Mouse (Mus musculus): ENCODE results near the gene Cd3eap. TPM values are rescaled to one million over a fixed set of nuclear protein-coding genes. Genes with fewer than 3 reads are reported as not detected.
A peak's percentile ranks its signal among the peaks of the same experiment; 100 is the strongest.

The Cd3eap gene
- total and polyA plus RNA-seq, 3 experiments: 43.9 to 49.8 TPM; not detected in 1

- Histone ChIP-seq H3K27me3 (ENCODE audit: control insufficient read depth in 1 of 2, insufficient read depth in 2 of 2, low read length in 2 of 2) (no peaks in the 10 kb centered on the region), H3K9ac (ENCODE audit: control insufficient read depth, low read depth, low read length, poor library complexity, severe bottlenecking) (no peak overlapping the region), H3K9me3 (replicated peaks; ENCODE audit: insufficient read depth, low read length) (no peaks in the 10 kb centered on the region), H3K4me1 (ENCODE audit: control insufficient read depth in 1 of 2, insufficient read depth in 2 of 2, low read length in 2 of 2) (peaks cover 0 to 13% of the 10 kb centered on the region in 2 experiments; a peak in 3 of 4 replicates), H3K27ac (ENCODE audit: control insufficient read depth, low read depth, low read length) (no peak overlapping the region), H3K79me2 (ENCODE audit: control insufficient read depth, insufficient read depth, low read length, poor library complexity) (no peaks in the 10 kb centered on the region; the same call in 1 of the 2 replicates), H3K36me3 (ENCODE audit: control insufficient read depth in 1 of 2, insufficient read depth in 2 of 2, low read length in 2 of 2) (no peaks in the 10 kb centered on the region; a peak in 1 of 4 replicates), H3K4me3 (ENCODE audit: control insufficient read depth in 1 of 2, insufficient read depth in 1 of 2, low read depth in 2 of 2, low read length in 2 of 2) (no peak overlapping the region)
- DNase-seq (ENCODE audit: low read depth, low spot score): no peak
- TF ChIP-seq EP300 (IDR thresholded peaks at IDR 0.05; ENCODE audit: low read depth in 1 of 2, low read length in 2 of 2) (no peak), CTCF (IDR thresholded peaks at IDR 0.05 in 2 of 3, conservative IDR thresholded peaks at IDR 0.05 in 1 of 3; ENCODE audit: control insufficient read depth in 1 of 3, insufficient read depth in 1 of 3, low read depth in 2 of 3, low read length in 3 of 3, poor library complexity in 1 of 3, severe bottlenecking in 1 of 3) (peak in 1 of 3 experiments; percentile 20; a peak in 1 of 6 replicates), HCFC1 (IDR thresholded peaks at IDR 0.05; ENCODE audit: low read depth, low read length) (no peak), USF2 (IDR thresholded peaks at IDR 0.05; ENCODE audit: borderline replicate concordance in 1 of 2, insufficient read depth in 1 of 2, low read depth in 1 of 2, low read length in 2 of 2) (no peak), TBP (IDR thresholded peaks at IDR 0.05; ENCODE audit: low read depth, low read length) (no peak), MAFK (IDR thresholded peaks at IDR 0.05; ENCODE audit: borderline replicate concordance, low read depth, low read length) (no peak), ELF1 (IDR thresholded peaks at IDR 0.05; ENCODE audit: low read depth, low read length) (no peak), USF1 (IDR thresholded peaks at IDR 0.05; ENCODE audit: low read depth, low read length) (no peak)
Observed at GRCm38 (mm10) chr7:19400946-19401345, 41.7 kb upstream of the Cd3eap start.

- peak overlapping the region; percentile 7 to 47; a peak in 2 of 4 replicates for H3K4me3 ChIP-seq (ENCODE audit: control insufficient read depth in 1 of 2, insufficient read depth in 1 of 2, low read depth in 2 of 2, low read length in 2 of 2)
- no peak overlapping the region for H3K27ac ChIP-seq (ENCODE audit: control insufficient read depth, low read depth, low read length)
- no peak overlapping the region for H3K9ac ChIP-seq (ENCODE audit: control insufficient read depth, low read depth, low read length, poor library complexity, severe bottlenecking)
- DNase-seq (ENCODE audit: low read depth, low spot score): peak; percentile 42
- no peaks in the 10 kb centered on the region for H3K27me3 ChIP-seq (ENCODE audit: control insufficient read depth in 1 of 2, insufficient read depth in 2 of 2, low read length in 2 of 2)
- H3K9me3 ChIP-seq (replicated peaks; ENCODE audit: insufficient read depth, low read length): no peaks in the 10 kb centered on the region
- H3K36me3 ChIP-seq (ENCODE audit: control insufficient read depth in 1 of 2, insufficient read depth in 2 of 2, low read length in 2 of 2): no peaks in the 10 kb centered on the region; a peak in 1 of 4 replicates
- H3K4me1 ChIP-seq (ENCODE audit: control insufficient read depth in 1 of 2, insufficient read depth in 2 of 2, low read length in 2 of 2): peaks cover 0 to 11% of the 10 kb centered on the region in 2 experiments; a peak in 3 of 4 replicates
- TF ChIP-seq RAD21 (IDR thresholded peaks at IDR 0.05; ENCODE audit: low read depth, low read length) (no peak), GABPA (IDR thresholded peaks at IDR 0.05; ENCODE audit: low read depth, low read length) (no peak), HCFC1 (IDR thresholded peaks at IDR 0.05; ENCODE audit: low read depth, low read length) (no peak), GATA1 (IDR thresholded peaks at IDR 0.05; ENCODE audit: low read depth, low read length) (no peak), USF2 (IDR thresholded peaks at IDR 0.05; ENCODE audit: borderline replicate concordance in 1 of 2, insufficient read depth in 1 of 2, low read depth in 1 of 2, low read length in 2 of 2) (no peak), CTCF (IDR thresholded peaks at IDR 0.05 in 2 of 3, conservative IDR thresholded peaks at IDR 0.05 in 1 of 3; ENCODE audit: control insufficient read depth in 1 of 3, insufficient read depth in 1 of 3, low read depth in 2 of 3, low read length in 3 of 3, poor library complexity in 1 of 3, severe bottlenecking in 1 of 3) (no peak), RCOR1 (IDR thresholded peaks at IDR 0.05; ENCODE audit: low read depth, low read length) (no peak), MAX (IDR thresholded peaks at IDR 0.05; ENCODE audit: low read length) (no peak), EP300 (IDR thresholded peaks at IDR 0.05; ENCODE audit: low read depth in 1 of 2, low read length in 2 of 2) (no peak), ZC3H11A (IDR thresholded peaks at IDR 0.05; ENCODE audit: low read depth, low read length) (no peak), USF1 (IDR thresholded peaks at IDR 0.05; ENCODE audit: low read depth, low read length) (no peak), TCF12 (IDR thresholded peaks at IDR 0.05; ENCODE audit: low read depth, low read length) (no peak), UBTF (IDR thresholded peaks at IDR 0.05; ENCODE audit: borderline replicate concordance, insufficient read depth, low read depth, low read length) (no peak), MYB (IDR thresholded peaks at IDR 0.05; ENCODE audit: low read depth, low read length) (no peak), MXI1 (IDR thresholded peaks at IDR 0.05; ENCODE audit: low read depth, low read length) (no peak), POLR2AphosphoS2 (IDR thresholded peaks at IDR 0.05; ENCODE audit: low read length) (no peak), POLR2A (IDR thresholded peaks at IDR 0.05; ENCODE audit: control insufficient read depth in 1 of 2, insufficient read depth in 1 of 2, low read depth in 1 of 2, low read length in 2 of 2, poor library complexity in 1 of 2) (no peak), ZKSCAN1 (IDR thresholded peaks at IDR 0.05; ENCODE audit: low read depth, low read length) (no peak)
- H3K79me2 ChIP-seq (ENCODE audit: control insufficient read depth, insufficient read depth, low read length, poor library complexity): no peaks in the 10 kb centered on the region
Observed at GRCm38 (mm10) chr7:19399496-19400280, 40.4 kb upstream of the Cd3eap start.

All from MEL (cell line).